Mouse (Mus musculus): ENCODE measurements around the gene Nlk.

The Nlk gene

GRCm38 (mm10) chr11:78643746-78644145 is 53.4 kb downstream of the Nlk start:
- Histone ChIP-seq H3K36me3 (ENCODE audit: control insufficient read depth, insufficient read depth, low read length, poor library complexity, severe bottlenecking) (peaks cover 3% of the 10 kb centered on the region; the same call in 1 of the 2 replicates), H3K27me3 (ENCODE audit: control insufficient read depth, insufficient read depth, low read length, poor library complexity, severe bottlenecking) (no peaks in the 10 kb centered on the region; the same call in 1 of the 2 replicates)
- no peak for DNase-seq (ENCODE audit: low read depth, low spot score)

GRCm38 (mm10) chr11:78642151-78642550 is 55.0 kb downstream of the Nlk start:
- Histone ChIP-seq H3K27me3 (ENCODE audit: control insufficient read depth, insufficient read depth, low read length, poor library complexity, severe bottlenecking) (no peaks in the 10 kb centered on the region; the same call in 1 of the 2 replicates), H3K36me3 (ENCODE audit: control insufficient read depth, insufficient read depth, low read length, poor library complexity, severe bottlenecking) (peaks cover 3% of the 10 kb centered on the region; the same call in 1 of the 2 replicates)
- DNase-seq (ENCODE audit: low read depth, low spot score), result no peak

- no peaks in the 10 kb centered on the region; the same call in 1 of the 2 replicates for H3K27me3 ChIP-seq (ENCODE audit: control insufficient read depth, insufficient read depth, low read length, poor library complexity, severe bottlenecking)
- H3K36me3 ChIP-seq (ENCODE audit: control insufficient read depth, insufficient read depth, low read length, poor library complexity, severe bottlenecking), result peaks cover 3% of the 10 kb centered on the region; the same call in 1 of the 2 replicates
- DNase-seq (ENCODE audit: low read depth, low spot score), result no peak
Measured at GRCm38 (mm10) chr11:78641088-78641487, 56.1 kb downstream of the Nlk start.

- no peaks in the 10 kb centered on the region for H3K36me3 ChIP-seq (ENCODE audit: control insufficient read depth, insufficient read depth, low read length, poor library complexity, severe bottlenecking)
- no peaks in the 10 kb centered on the region for H3K27me3 ChIP-seq (ENCODE audit: control insufficient read depth, insufficient read depth, low read length, poor library complexity, severe bottlenecking)
- DNase-seq (ENCODE audit: low read depth, low spot score), result no peak
Measured at GRCm38 (mm10) chr11:78632782-78633181, 64.4 kb downstream of the Nlk start.

GRCm38 (mm10) chr11:78628871-78629270 is 68.3 kb downstream of the Nlk start:
- no peak for DNase-seq (ENCODE audit: low read depth, low spot score)
- H3K36me3 ChIP-seq (ENCODE audit: control insufficient read depth, insufficient read depth, low read length, poor library complexity, severe bottlenecking), result no peaks in the 10 kb centered on the region
- H3K27me3 ChIP-seq (ENCODE audit: control insufficient read depth, insufficient read depth, low read length, poor library complexity, severe bottlenecking), result no peaks in the 10 kb centered on the region

- Histone ChIP-seq H3K36me3 (ENCODE audit: control insufficient read depth, insufficient read depth, low read length, poor library complexity, severe bottlenecking) (no peaks in the 10 kb centered on the region), H3K27me3 (ENCODE audit: control insufficient read depth, insufficient read depth, low read length, poor library complexity, severe bottlenecking) (no peaks in the 10 kb centered on the region)
- DNase-seq (ENCODE audit: low read depth, low spot score), result no peak
Measured at GRCm38 (mm10) chr11:78624377-78624776, 72.8 kb downstream of the Nlk start.

GRCm38 (mm10) chr11:78621926-78622325 is 75.2 kb downstream of the Nlk start:
- Histone ChIP-seq H3K27me3 (ENCODE audit: control insufficient read depth, insufficient read depth, low read length, poor library complexity, severe bottlenecking) (no peaks in the 10 kb centered on the region), H3K36me3 (ENCODE audit: control insufficient read depth, insufficient read depth, low read length, poor library complexity, severe bottlenecking) (no peaks in the 10 kb centered on the region; the same call in 1 of the 2 replicates)
- no peak for DNase-seq (ENCODE audit: low read depth, low spot score)

GRCm38 (mm10) chr11:78620179-78620578 is 77.0 kb downstream of the Nlk start:
- Histone ChIP-seq H3K36me3 (ENCODE audit: control insufficient read depth, insufficient read depth, low read length, poor library complexity, severe bottlenecking) (no peaks in the 10 kb centered on the region; the same call in 1 of the 2 replicates), H3K27me3 (ENCODE audit: control insufficient read depth, insufficient read depth, low read length, poor library complexity, severe bottlenecking) (no peaks in the 10 kb centered on the region)
- no peak for DNase-seq (ENCODE audit: low read depth, low spot score)

GRCm38 (mm10) chr11:78611273-78611672 is 85.9 kb downstream of the Nlk start:
- no peak for DNase-seq (ENCODE audit: low read depth, low spot score)
- Histone ChIP-seq H3K36me3 (ENCODE audit: control insufficient read depth, insufficient read depth, low read length, poor library complexity, severe bottlenecking) (no peaks in the 10 kb centered on the region), H3K27me3 (ENCODE audit: control insufficient read depth, insufficient read depth, low read length, poor library complexity, severe bottlenecking) (no peaks in the 10 kb centered on the region)

GRCm38 (mm10) chr11:78609657-78610056 is 87.5 kb downstream of the Nlk start:
- Histone ChIP-seq H3K27me3 (ENCODE audit: control insufficient read depth, insufficient read depth, low read length, poor library complexity, severe bottlenecking) (no peaks in the 10 kb centered on the region), H3K36me3 (ENCODE audit: control insufficient read depth, insufficient read depth, low read length, poor library complexity, severe bottlenecking) (no peaks in the 10 kb centered on the region)
- DNase-seq (ENCODE audit: low read depth, low spot score), result no peak

GRCm38 (mm10) chr11:78604826-78605225 is 92.3 kb downstream of the Nlk start:
- no peak for DNase-seq (ENCODE audit: low read depth, low spot score)

GRCm38 (mm10) chr11:78602781-78603180 is 94.4 kb downstream of the Nlk start:
- no peaks in the 10 kb centered on the region for H3K36me3 ChIP-seq (ENCODE audit: control insufficient read depth, insufficient read depth, low read length, poor library complexity, severe bottlenecking)
- no peaks in the 10 kb centered on the region for H3K27me3 ChIP-seq (ENCODE audit: control insufficient read depth, insufficient read depth, low read length, poor library complexity, severe bottlenecking)
- no peak for DNase-seq (ENCODE audit: low read depth, low spot score)

More at GRCm38 (mm10) chr11:78604826-78605225, 92.3 kb downstream of the Nlk start:
- H3K27me3 ChIP-seq (ENCODE audit: control insufficient read depth, insufficient read depth, low read length, poor library complexity, severe bottlenecking), result no peaks in the 10 kb centered on the region
- no peaks in the 10 kb centered on the region for H3K36me3 ChIP-seq (ENCODE audit: control insufficient read depth, insufficient read depth, low read length, poor library complexity, severe bottlenecking)

GRCm38 (mm10) chr11:78600926-78601590 is 96.1 kb downstream of the Nlk start:
- Histone ChIP-seq H3K36me3 (ENCODE audit: control insufficient read depth, insufficient read depth, low read length, poor library complexity, severe bottlenecking) (no peaks in the 10 kb centered on the region), H3K27me3 (ENCODE audit: control insufficient read depth, insufficient read depth, low read length, poor library complexity, severe bottlenecking) (no peaks in the 10 kb centered on the region)
- no peak for DNase-seq (ENCODE audit: low read depth, low spot score)

- H3K36me3 ChIP-seq (ENCODE audit: control insufficient read depth, insufficient read depth, low read length, poor library complexity, severe bottlenecking), result no peaks in the 10 kb centered on the region
- H3K27me3 ChIP-seq (ENCODE audit: control insufficient read depth, insufficient read depth, low read length, poor library complexity, severe bottlenecking), result no peaks in the 10 kb centered on the region
- DNase-seq (ENCODE audit: low read depth, low spot score), result no peak
Measured at GRCm38 (mm10) chr11:78600496-78600895, 96.7 kb downstream of the Nlk start.

GRCm38 (mm10) chr11:78600051-78600450 is 97.1 kb downstream of the Nlk start:
- Histone ChIP-seq H3K27me3 (ENCODE audit: control insufficient read depth, insufficient read depth, low read length, poor library complexity, severe bottlenecking) (no peaks in the 10 kb centered on the region), H3K36me3 (ENCODE audit: control insufficient read depth, insufficient read depth, low read length, poor library complexity, severe bottlenecking) (no peaks in the 10 kb centered on the region)
- DNase-seq (ENCODE audit: low read depth, low spot score), result no peak
